Mouse (Mus musculus): ENCODE results near the gene Cd248. TPM values are rescaled to one million over a fixed set of nuclear protein-coding genes. Genes with fewer than 3 reads are reported as not detected.

Gene Cd248
- 15.5 and 24.7 TPM in 2 replicates for polyA plus RNA-seq (2012; rRNA removed)

DNA sequence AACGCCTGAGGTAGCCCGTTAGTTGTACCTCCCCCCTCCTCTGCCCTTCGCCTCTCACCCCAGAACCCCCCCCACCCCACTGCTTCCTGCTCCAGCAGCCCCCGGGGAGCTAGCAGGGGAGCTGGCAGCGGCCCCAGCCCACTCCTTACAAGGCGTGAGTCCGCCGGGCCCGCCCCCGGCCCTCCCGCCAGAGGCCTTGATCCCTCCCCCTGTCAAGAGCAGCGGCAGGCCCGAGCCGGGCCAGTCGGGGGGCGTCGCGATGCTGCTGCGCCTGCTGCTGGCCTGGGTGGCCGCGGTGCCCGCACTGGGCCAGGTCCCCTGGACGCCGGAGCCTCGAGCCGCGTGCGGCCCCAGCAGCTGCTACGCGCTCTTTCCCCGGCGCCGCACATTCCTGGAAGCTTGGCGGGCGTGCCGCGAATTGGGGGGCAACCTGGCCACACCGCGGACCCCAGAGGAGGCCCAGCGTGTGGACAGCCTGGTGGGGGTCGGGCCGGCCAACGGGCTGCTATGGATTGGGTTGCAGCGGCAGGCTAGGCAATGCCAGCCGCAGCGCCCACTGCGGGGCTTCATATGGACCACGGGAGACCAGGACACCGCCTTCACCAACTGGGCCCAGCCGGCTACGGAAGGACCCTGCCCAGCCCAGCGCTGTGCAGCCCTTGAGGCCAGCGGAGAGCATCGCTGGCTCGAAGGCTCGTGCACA lies at the start of gene Cd248:
Gene Cd248 (plus strand): TSS at position 212 of the 703 bp plus-strand sequence.
- peak; percentile 84 for DNase-seq (ENCODE audit: low read depth)
- TF ChIP-seq CTCF (IDR thresholded peaks at IDR 0.05; ENCODE audit: borderline replicate concordance, extremely low read depth, insufficient read depth, insufficient read length), result no peak
- 0 out of 2 replicates have a peak, but pooled peaks have one; percentile 22 for TF ChIP-seq POLR2A (IDR thresholded peaks at IDR 0.05; ENCODE audit: borderline replicate concordance, extremely low read depth, insufficient read depth, insufficient read length, poor library complexity, severe bottlenecking)

DNA sequence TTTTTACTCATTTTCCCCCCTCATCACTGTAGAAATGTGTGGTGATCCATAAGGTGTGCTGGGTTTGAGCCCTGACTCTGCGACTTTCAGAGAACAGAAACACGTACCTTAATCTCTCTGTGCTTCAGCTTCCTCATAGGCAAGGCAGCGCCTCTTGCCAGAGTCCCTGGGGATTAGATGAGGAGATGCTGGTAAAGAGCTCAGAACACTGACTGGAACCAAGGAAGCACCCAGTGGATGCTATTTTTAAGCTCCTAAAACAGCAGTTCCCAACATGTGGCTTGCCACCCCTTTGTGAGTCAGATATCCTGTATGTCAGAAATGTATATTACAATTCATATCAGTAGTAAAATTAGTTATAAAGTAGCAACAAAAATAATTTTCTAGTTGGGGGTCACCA lies 49.7 kb upstream of the Cd248 start:
- DNase-seq (ENCODE audit: low read depth), result no peak
- no peak for TF ChIP-seq CTCF (IDR thresholded peaks at IDR 0.05; ENCODE audit: borderline replicate concordance, extremely low read depth, insufficient read depth, insufficient read length)
- TF ChIP-seq POLR2A (IDR thresholded peaks at IDR 0.05; ENCODE audit: borderline replicate concordance, extremely low read depth, insufficient read depth, insufficient read length, poor library complexity, severe bottlenecking), result no peak

DNA sequence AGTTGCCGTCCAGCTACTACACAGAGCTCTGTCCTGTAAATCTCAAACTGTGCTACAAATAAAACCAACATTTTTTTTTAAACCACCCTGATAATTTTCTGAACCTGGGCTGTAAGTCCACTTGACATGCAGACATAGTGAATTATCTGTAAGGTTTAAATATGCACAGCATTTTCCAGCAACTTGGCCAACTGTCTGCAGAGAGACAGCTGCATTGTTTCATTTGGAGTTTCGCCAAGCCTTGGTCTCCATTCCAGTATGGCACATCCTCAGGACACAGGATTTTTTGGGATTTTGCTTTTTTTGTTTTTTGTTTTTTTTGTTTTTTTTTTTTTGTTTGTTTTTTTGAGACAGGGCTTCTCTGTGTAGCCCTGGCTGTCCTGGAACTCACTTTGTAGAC lies 46.5 kb upstream of the Cd248 start:
- peak; percentile 49 for DNase-seq (ENCODE audit: low read depth)
- TF ChIP-seq CTCF (IDR thresholded peaks at IDR 0.05; ENCODE audit: borderline replicate concordance, extremely low read depth, insufficient read depth, insufficient read length) (no peak), POLR2A (IDR thresholded peaks at IDR 0.05; ENCODE audit: borderline replicate concordance, extremely low read depth, insufficient read depth, insufficient read length, poor library complexity, severe bottlenecking) (no peak)

DNA sequence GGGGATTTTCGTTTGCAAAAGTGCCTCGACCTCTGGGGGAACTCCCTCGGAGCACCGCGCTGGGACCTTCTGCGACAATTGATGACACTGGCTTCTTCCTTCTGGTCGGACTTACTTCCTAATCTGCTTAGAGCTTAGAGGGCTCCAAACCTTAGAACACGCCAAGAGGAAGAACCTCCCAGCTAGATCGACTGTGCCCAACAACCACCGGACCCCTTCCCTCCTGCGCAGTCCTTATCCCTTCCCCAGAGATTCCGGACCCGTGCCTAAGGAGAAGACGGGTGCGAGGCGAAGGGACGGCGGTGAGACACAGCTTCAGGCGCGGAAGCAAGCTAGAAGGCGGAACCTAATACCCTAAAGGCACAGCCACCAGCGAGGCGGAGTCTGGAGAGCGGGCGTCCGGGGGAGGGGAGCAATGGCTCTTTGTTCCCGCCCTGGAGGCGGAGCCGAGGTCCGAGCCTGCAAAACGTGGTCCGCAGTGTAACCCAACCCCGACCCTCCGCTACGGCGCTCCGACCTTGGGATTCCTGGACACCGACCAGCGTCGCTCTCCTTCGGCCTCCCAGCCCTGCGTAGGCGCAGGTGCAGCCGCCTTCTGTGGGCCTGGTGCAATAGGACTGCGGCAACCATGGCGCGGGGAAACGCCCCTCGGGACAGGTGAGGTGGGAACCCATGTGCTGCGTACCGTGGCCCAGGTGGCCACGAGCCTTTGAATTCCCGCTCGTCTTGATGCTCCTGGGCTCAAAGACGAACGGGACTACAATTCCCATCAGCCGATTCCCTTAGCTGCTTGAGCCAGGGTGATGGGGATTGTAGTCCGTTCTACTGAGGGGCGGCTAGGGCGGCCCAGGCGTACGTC lies 44.0 kb upstream of the Cd248 start, which contains the start of gene Slc29a2:
Gene Slc29a2 (plus strand): TSS at position 240 of the 859 bp plus-strand sequence.
- peak; percentile 59; the same call in 1 of the 2 replicates for TF ChIP-seq POLR2A (IDR thresholded peaks at IDR 0.05; ENCODE audit: borderline replicate concordance, extremely low read depth, insufficient read depth, insufficient read length, poor library complexity, severe bottlenecking)
- no peak for TF ChIP-seq CTCF (IDR thresholded peaks at IDR 0.05; ENCODE audit: borderline replicate concordance, extremely low read depth, insufficient read depth, insufficient read length)

DNA sequence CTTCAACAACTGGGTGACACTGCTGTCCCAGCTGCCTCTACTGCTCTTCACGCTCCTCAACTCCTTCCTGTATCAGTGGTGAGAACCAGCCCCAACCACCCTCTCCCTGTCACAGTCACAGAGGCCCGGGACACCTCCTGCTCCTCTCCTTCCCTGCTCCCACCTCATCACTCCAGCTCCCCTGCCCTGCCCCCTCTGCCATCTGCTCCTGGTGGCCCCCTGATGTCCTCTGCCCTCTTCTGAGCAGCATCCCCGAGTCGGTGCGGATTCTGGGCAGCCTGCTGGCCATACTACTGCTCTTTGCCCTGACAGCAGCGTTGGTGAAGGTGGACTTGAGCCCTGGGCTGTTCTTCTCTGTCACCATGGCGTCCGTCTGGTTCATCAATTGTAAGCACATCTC lies 41.8 kb upstream of the Cd248 start:
- no peak for DNase-seq (ENCODE audit: low read depth)

More for the DNA sequence above, 44.0 kb upstream of the Cd248 start, which contains the start of gene Slc29a2:
- peak; percentile 95 for DNase-seq (ENCODE audit: low read depth)

DNA sequence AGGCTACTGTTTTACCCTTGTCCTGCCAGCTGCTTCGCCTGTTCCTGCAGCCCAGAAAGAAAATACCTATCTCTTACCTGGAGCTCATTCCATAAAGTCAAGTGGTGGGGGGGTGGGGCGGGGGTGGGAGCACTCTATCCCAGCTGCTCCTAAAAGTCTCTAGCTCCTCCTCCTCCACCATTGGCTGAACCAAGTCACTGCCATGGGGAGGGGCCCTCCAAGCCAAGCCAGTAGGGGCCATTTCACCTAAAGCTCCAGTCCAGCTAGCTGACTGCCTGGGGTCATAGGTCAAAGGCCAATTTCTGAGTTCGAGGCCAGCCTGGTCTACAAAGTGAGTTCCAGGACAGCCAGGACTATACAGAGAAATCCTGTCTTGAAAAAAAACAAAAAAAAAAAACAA lies 35.2 kb upstream of the Cd248 start:
- TF ChIP-seq CTCF (IDR thresholded peaks at IDR 0.05; ENCODE audit: borderline replicate concordance, extremely low read depth, insufficient read depth, insufficient read length) (no peak), POLR2A (IDR thresholded peaks at IDR 0.05; ENCODE audit: borderline replicate concordance, extremely low read depth, insufficient read depth, insufficient read length, poor library complexity, severe bottlenecking) (no peak)
- DNase-seq (ENCODE audit: low read depth), result no peak

More for the DNA sequence above, 41.8 kb upstream of the Cd248 start:
- no peak for TF ChIP-seq CTCF (IDR thresholded peaks at IDR 0.05; ENCODE audit: borderline replicate concordance, extremely low read depth, insufficient read depth, insufficient read length)
- TF ChIP-seq POLR2A (IDR thresholded peaks at IDR 0.05; ENCODE audit: borderline replicate concordance, extremely low read depth, insufficient read depth, insufficient read length, poor library complexity, severe bottlenecking), result no peak

DNA sequence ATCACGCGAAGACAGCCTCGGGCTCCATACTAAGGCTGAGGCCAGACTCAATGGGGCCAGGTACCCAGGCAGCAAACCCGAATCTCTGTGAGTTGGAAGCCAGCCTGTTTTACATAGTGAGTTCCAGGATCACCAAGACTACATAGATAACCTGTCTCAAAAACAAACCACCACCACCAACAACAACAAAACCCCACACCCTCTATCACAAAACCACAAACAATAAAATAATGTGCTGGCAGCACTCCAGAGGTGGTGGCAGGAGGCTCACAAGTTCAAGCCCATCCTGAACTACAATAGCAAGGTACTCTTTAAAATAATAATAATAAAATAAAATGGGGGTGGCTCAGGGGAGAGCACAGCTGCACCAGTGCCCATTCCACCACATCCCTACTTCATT lies 31.3 kb upstream of the Cd248 start:
- TF ChIP-seq POLR2A (IDR thresholded peaks at IDR 0.05; ENCODE audit: borderline replicate concordance, extremely low read depth, insufficient read depth, insufficient read length, poor library complexity, severe bottlenecking), result no peak
- TF ChIP-seq CTCF (IDR thresholded peaks at IDR 0.05; ENCODE audit: borderline replicate concordance, extremely low read depth, insufficient read depth, insufficient read length), result no peak
- DNase-seq (ENCODE audit: low read depth), result no peak

DNA sequence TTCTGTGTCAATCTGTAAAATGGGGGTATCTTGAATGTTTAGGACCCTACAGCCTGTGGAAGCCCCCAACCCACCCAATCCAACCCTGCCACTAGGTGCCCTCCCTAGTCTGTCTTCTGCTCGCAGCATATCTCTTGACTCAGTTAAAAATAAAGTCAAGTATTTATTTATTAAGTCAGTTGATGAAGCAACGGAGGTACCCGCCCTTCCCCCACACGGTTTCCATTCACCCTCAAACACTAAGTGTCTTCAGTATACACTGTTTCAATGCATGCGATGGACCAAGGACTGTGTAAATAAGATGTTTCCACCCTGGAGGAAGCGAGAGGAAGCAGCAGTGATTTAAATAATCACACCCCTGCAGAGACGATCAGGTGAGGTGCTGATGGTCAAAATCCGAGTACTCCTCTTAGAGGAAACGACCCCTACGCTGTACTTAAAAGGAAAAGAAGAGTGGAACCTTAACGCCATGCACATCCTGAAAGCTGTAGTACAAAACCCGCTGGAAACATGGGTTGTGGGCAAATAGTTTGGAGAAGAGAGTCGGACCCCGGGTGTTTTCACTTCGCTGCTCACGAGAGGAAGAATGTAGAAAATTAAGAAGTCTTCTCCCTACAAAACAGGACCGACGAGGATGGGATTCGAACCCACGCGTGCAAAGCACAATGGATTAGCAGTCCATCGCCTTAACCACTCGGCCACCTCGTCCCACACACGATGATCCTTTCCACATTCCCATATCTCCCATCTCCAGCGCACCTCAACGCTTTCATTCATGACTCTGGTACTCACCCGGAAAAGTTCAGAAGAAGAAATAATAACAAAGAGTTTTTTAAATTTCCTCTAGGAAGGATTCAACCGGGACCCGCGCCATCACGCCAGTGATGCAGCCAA lies 30.0 kb upstream of the Cd248 start:
- peak; percentile 93 for DNase-seq (ENCODE audit: low read depth)
- TF ChIP-seq POLR2A (IDR thresholded peaks at IDR 0.05; ENCODE audit: borderline replicate concordance, extremely low read depth, insufficient read depth, insufficient read length, poor library complexity, severe bottlenecking) (no peak), CTCF (IDR thresholded peaks at IDR 0.05; ENCODE audit: borderline replicate concordance, extremely low read depth, insufficient read depth, insufficient read length) (no peak)

DNA sequence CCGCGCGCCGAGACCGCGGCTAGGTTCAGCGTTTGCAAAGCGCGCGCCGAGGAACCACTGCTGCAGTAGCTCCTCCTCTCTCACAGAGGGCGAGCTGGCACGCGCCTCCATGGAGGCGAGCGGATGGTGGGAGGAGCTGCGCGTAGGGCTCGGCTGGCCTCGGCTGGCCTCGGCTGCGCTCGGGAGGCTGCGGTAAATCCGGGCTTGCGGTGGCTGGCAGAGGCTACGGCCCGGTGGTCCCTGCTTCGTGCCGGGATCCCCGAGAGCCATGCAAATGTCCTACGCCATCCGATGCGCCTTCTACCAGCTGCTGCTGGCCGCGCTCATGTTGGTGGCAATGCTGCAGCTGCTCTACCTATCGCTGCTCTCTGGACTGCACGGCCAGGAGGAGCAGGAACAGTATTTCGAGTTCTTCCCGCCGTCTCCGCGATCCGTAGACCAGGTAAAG lies 29.1 kb upstream of the Cd248 start, which contains the start of the genes B4gat1 and AC124502.3:
Gene B4gat1 (plus strand): TSS at position 118 of the 448 bp plus-strand sequence.
Gene AC124502.3 (plus strand): TSS at position 183 of the 448 bp plus-strand sequence.
- TF ChIP-seq CTCF (IDR thresholded peaks at IDR 0.05; ENCODE audit: borderline replicate concordance, extremely low read depth, insufficient read depth, insufficient read length) (no peak), POLR2A (IDR thresholded peaks at IDR 0.05; ENCODE audit: borderline replicate concordance, extremely low read depth, insufficient read depth, insufficient read length, poor library complexity, severe bottlenecking) (peak; percentile 74)
- peak; percentile 98 for DNase-seq (ENCODE audit: low read depth)

Measured in brain, embryonic 14.5 days (tissue).